Mouse (Mus musculus): ENCODE results near the gene Inpp5e. TPM values are rescaled to one million over a fixed set of nuclear protein-coding genes. Genes with fewer than 3 reads are reported as not detected.

Gene Inpp5e
- 7.0 TPM for polyA plus RNA-seq (2014; fragmentation: Illumina TruSeq; extraction: RNeasy Lipid Tissue Mini Kit (QIAGEN cat#74804))

GRCm38 (mm10) chr2:26408515-26409356, at the start of gene Inpp5e:
TSS of gene Inpp5e (minus strand) at chr2:26409203.

GRCm38 (mm10) chr2:26444946-26445665, 36.1 kb upstream of the Inpp5e start, which contains the start of gene Sec16a:
TSS of gene Sec16a (minus strand) at chr2:26445216.

GRCm38 (mm10) chr2:26389154-26389690, 19.8 kb downstream of the Inpp5e start, which contains the start of the genes Entr1 and Pmpca:
TSS of gene Entr1 (minus strand) at chr2:26389316.
TSS of gene Pmpca (plus strand) at chr2:26389339.

GRCm38 (mm10) chr2:26380131-26380771, 28.8 kb downstream of the Inpp5e start, which contains the start of gene Snapc4:
TSS of gene Snapc4 (minus strand) at chr2:26380653.

GRCm38 (mm10) chr2:26360772-26361171, 48.2 kb downstream of the Inpp5e start, which contains the start of gene Card9:
TSS of gene Card9 (minus strand) at chr2:26360918.

GRCm38 (mm10) chr2:26351358-26352290, 57.4 kb downstream of the Inpp5e start, which contains the start of gene Dnlz:
TSS of gene Dnlz (minus strand) at chr2:26352110.

Other genes starting within 250 kb of the Inpp5e start
- gene Lhx3, start 200.9 kb downstream of the Inpp5e start, polyA plus RNA-seq (2014; fragmentation: Illumina TruSeq; extraction: RNeasy Lipid Tissue Mini Kit (QIAGEN cat#74804)): not detected
- 23.4 TPM for gene Qsox2, start 171.7 kb downstream of the Inpp5e start, polyA plus RNA-seq (2014; fragmentation: Illumina TruSeq; extraction: RNeasy Lipid Tissue Mini Kit (QIAGEN cat#74804))
- 1.00 TPM for gene Ccdc187, start 114.6 kb downstream of the Inpp5e start, polyA plus RNA-seq (2014; fragmentation: Illumina TruSeq; extraction: RNeasy Lipid Tissue Mini Kit (QIAGEN cat#74804))
- gene Gpsm1, start 93.7 kb downstream of the Inpp5e start, polyA plus RNA-seq (2014; fragmentation: Illumina TruSeq; extraction: RNeasy Lipid Tissue Mini Kit (QIAGEN cat#74804)): 2.8 TPM
- 0.48 TPM for gene Dnlz, start 57.1 kb downstream of the Inpp5e start, polyA plus RNA-seq (2014; fragmentation: Illumina TruSeq; extraction: RNeasy Lipid Tissue Mini Kit (QIAGEN cat#74804))
- not detected for gene Card9, start 48.3 kb downstream of the Inpp5e start, polyA plus RNA-seq (2014; fragmentation: Illumina TruSeq; extraction: RNeasy Lipid Tissue Mini Kit (QIAGEN cat#74804))
- gene Snapc4, start 28.6 kb downstream of the Inpp5e start, polyA plus RNA-seq (2014; fragmentation: Illumina TruSeq; extraction: RNeasy Lipid Tissue Mini Kit (QIAGEN cat#74804)): 8.7 TPM
- gene Entr1, start 19.9 kb downstream of the Inpp5e start, polyA plus RNA-seq (2014; fragmentation: Illumina TruSeq; extraction: RNeasy Lipid Tissue Mini Kit (QIAGEN cat#74804)): 23.9 TPM
- 139 TPM for gene Pmpca, start 19.9 kb downstream of the Inpp5e start, polyA plus RNA-seq (2014; fragmentation: Illumina TruSeq; extraction: RNeasy Lipid Tissue Mini Kit (QIAGEN cat#74804))
- 55.8 TPM for gene Sec16a, start 36.0 kb upstream of the Inpp5e start, polyA plus RNA-seq (2014; fragmentation: Illumina TruSeq; extraction: RNeasy Lipid Tissue Mini Kit (QIAGEN cat#74804))
- gene Notch1, start 107.5 kb upstream of the Inpp5e start, polyA plus RNA-seq (2014; fragmentation: Illumina TruSeq; extraction: RNeasy Lipid Tissue Mini Kit (QIAGEN cat#74804)): 1.4 TPM
- gene Egfl7, start 170.8 kb upstream of the Inpp5e start, polyA plus RNA-seq (2014; fragmentation: Illumina TruSeq; extraction: RNeasy Lipid Tissue Mini Kit (QIAGEN cat#74804)): 3.4 TPM
- gene Gm20532, start 177.4 kb upstream of the Inpp5e start, polyA plus RNA-seq (2014; fragmentation: Illumina TruSeq; extraction: RNeasy Lipid Tissue Mini Kit (QIAGEN cat#74804)): not detected
- 1.1 TPM for gene Agpat2, start 195.2 kb upstream of the Inpp5e start, polyA plus RNA-seq (2014; fragmentation: Illumina TruSeq; extraction: RNeasy Lipid Tissue Mini Kit (QIAGEN cat#74804))
- gene Fam69b, start 219.3 kb upstream of the Inpp5e start, polyA plus RNA-seq (2014; fragmentation: Illumina TruSeq; extraction: RNeasy Lipid Tissue Mini Kit (QIAGEN cat#74804)): not detected